Mouse (Mus musculus): ENCODE data around the gene Fbxo22. TPM values are rescaled to one million over a fixed set of nuclear protein-coding genes. Genes with fewer than 3 reads are reported as not detected.
A peak's percentile ranks its signal among the peaks of the same experiment; 100 is the strongest.

The Fbxo22 gene
- polyA plus RNA-seq (2015; fragmentation: Nextera tagmentation; extraction: Ambion mirVana) = 84.3 and 85.2 TPM in 2 replicates

GRCm38 (mm10) chr9:55208790-55209481 is at the start of gene Fbxo22:
Gene Fbxo22 (plus strand): TSS chr9:55208925.
- ATAC-seq (ENCODE audit: low FRiP score) = peak; percentile 99
- under 1% methylated on average over 65 of the region's 65 CpGs for WGBS
- no peaks in the 10 kb centered on the region for H3K27me3 ChIP-seq

DNA sequence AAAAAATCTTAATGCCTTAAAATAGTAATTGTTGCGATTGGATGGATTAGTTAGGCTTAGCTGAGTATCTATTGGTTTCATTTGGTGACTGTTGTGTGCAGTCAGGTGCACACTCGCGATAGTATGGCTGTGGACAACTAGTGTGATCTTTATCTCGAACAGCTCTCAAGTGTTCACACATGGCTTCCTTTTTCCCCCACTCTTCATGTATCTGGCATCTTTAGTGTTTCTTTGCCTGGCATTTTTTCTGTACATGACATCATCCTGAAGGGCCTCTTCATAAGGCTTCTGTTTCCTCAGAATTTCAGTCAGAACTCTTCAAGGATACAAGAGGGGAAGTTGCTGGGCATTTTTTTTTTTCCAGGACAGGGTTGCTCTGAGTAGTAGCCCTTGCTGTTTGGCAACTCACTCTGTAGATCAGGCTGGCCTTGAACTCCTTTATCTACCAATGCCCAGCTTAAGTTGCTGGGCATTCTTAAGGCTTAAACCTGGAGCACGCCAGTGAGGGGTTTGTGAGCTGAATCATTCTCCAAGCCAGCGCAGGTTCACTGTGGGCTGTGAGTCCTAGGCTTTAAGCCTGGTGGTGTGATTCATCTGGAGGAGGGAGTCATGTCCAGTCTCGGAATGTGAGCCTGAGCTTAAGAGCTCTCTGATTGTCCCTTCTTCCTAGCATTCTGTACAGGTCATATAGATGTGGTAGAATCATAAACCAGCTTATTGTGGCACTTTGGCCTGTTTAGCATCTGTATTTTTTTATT is 37.9 kb upstream of the Fbxo22 start:
- no peaks in the 10 kb centered on the region for H3K27me3 ChIP-seq
- H3K9me3 ChIP-seq = no peaks in the 10 kb centered on the region
- H3K4me3 ChIP-seq = no peak overlapping the region
- WGBS = 92% methylated on average over 7 of the region's 7 CpGs
- no peaks in the 10 kb centered on the region for H3K4me1 ChIP-seq (replicated peaks)
- H3K4me2 ChIP-seq = no peak overlapping the region
- H3K36me3 ChIP-seq = peaks cover 16% of the 10 kb centered on the region
- no peak for ATAC-seq (ENCODE audit: low FRiP score)
- H3K27ac ChIP-seq = no peak overlapping the region
- no peak overlapping the region for H3K9ac ChIP-seq

More at GRCm38 (mm10) chr9:55208790-55209481, at the start of gene Fbxo22:
- Histone ChIP-seq H3K9me3 (no peaks in the 10 kb centered on the region), H3K4me3 (peak within 1 kb of the TSS; percentile 85), H3K4me1 (replicated peaks) (peaks cover 31% of the 10 kb centered on the region), H3K4me2 (peak within 1 kb of the TSS; percentile 78), H3K27ac (peak within 1 kb of the TSS; percentile 95), H3K9ac (peak within 1 kb of the TSS; percentile 95), H3K36me3 (peaks cover 17% of the 10 kb centered on the region)

- 97% methylated on average over 1 of the region's 1 CpGs for WGBS
- Histone ChIP-seq H3K27ac (no peak overlapping the region), H3K9me3 (no peaks in the 10 kb centered on the region), H3K36me3 (peaks cover 6% of the 10 kb centered on the region), H3K4me1 (replicated peaks) (no peaks in the 10 kb centered on the region), H3K4me2 (no peak overlapping the region), H3K4me3 (no peak overlapping the region), H3K27me3 (no peaks in the 10 kb centered on the region), H3K9ac (no peak overlapping the region)
- ATAC-seq (ENCODE audit: low FRiP score) = no peak
Observed at GRCm38 (mm10) chr9:55172195-55172685, 36.5 kb upstream of the Fbxo22 start.

- no peak overlapping the region for H3K27ac ChIP-seq
- peaks cover 1% of the 10 kb centered on the region for H3K36me3 ChIP-seq
- no peak overlapping the region for H3K9ac ChIP-seq
- H3K9me3 ChIP-seq = no peaks in the 10 kb centered on the region
- no peak overlapping the region for H3K4me3 ChIP-seq
- 81% methylated on average over 2 of the region's 2 CpGs for WGBS
- no peak for ATAC-seq (ENCODE audit: low FRiP score)
- 0 out of 2 replicates have a peak, but pooled peaks cover 3% of the 10 kb centered on the region for H3K4me1 ChIP-seq (replicated peaks)
- no peaks in the 10 kb centered on the region for H3K27me3 ChIP-seq
- no peak overlapping the region for H3K4me2 ChIP-seq
Observed at GRCm38 (mm10) chr9:55174235-55174634, 34.5 kb upstream of the Fbxo22 start.

GRCm38 (mm10) chr9:55195876-55196275 is 12.8 kb upstream of the Fbxo22 start:
- no peak overlapping the region for H3K4me3 ChIP-seq
- no peaks in the 10 kb centered on the region for H3K4me1 ChIP-seq (replicated peaks)
- no peaks in the 10 kb centered on the region for H3K27me3 ChIP-seq
- H3K36me3 ChIP-seq = peaks cover 29% of the 10 kb centered on the region
- no peaks in the 10 kb centered on the region for H3K9me3 ChIP-seq
- no peak for ATAC-seq (ENCODE audit: low FRiP score)
- no peak overlapping the region for H3K4me2 ChIP-seq
- whole genome bisulfite sequencing = 97% methylated on average over 3 of the region's 3 CpGs
- H3K27ac ChIP-seq = no peak overlapping the region
- no peak overlapping the region for H3K9ac ChIP-seq

GRCm38 (mm10) chr9:55198260-55198659 is 10.5 kb upstream of the Fbxo22 start:
- Histone ChIP-seq H3K27me3 (no peaks in the 10 kb centered on the region), H3K4me1 (replicated peaks) (no peaks in the 10 kb centered on the region), H3K9ac (no peak overlapping the region), H3K4me2 (no peak overlapping the region), H3K36me3 (peaks cover 25% of the 10 kb centered on the region), H3K27ac (no peak overlapping the region), H3K9me3 (no peaks in the 10 kb centered on the region), H3K4me3 (no peak overlapping the region)
- no peak for ATAC-seq (ENCODE audit: low FRiP score)
- 98% methylated on average over 1 of the region's 1 CpGs for WGBS

DNA sequence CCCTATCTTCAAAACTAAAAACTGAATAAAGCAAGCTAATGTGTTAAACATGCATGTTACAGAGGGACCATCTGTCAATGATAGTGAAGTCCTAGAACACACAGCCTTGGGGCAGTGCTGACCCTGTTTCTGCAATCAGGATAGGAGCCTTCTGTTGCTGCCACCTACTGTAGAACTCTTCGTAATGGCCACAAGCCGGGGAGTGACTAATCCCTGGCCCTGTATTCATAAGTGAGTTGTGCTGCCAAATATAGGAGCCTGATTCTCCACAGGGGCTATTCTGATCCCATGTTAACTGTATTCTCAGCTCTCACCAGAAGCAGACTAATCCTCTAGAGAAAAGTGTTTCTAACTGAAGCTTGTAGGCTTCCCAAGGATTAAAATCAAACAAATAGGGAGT is 9.4 kb upstream of the Fbxo22 start:
- no peak for ATAC-seq (ENCODE audit: low FRiP score)
- no peak overlapping the region for H3K27ac ChIP-seq
- H3K36me3 ChIP-seq = peaks cover 26% of the 10 kb centered on the region
- no peaks in the 10 kb centered on the region for H3K4me1 ChIP-seq (replicated peaks)
- H3K4me3 ChIP-seq = no peak overlapping the region
- H3K4me2 ChIP-seq = no peak overlapping the region
- WGBS = 75% methylated on average over 2 of the region's 2 CpGs
- H3K9me3 ChIP-seq = no peaks in the 10 kb centered on the region
- H3K9ac ChIP-seq = no peak overlapping the region
- no peaks in the 10 kb centered on the region for H3K27me3 ChIP-seq

DNA sequence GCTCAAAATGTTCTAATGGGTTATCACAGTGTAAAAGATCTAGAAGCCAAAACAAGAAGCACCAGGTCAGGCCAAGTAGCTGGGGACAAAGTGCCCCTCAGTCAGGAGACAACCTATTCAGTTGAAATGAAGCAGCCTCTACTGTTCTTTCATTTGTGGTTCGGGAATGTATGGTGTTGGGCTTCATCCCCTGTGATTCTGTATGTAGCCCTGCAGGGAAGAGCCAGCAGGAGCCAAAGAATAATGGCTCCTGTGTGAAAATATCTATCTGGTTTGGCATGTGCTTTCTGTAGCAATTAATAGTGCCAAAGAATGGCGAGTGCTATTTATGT is 301 bp upstream of the Fbxo22 start:
- H3K9me3 ChIP-seq = no peaks in the 10 kb centered on the region
- 0% methylated on average over 2 of the region's 2 CpGs for WGBS
- peak; percentile 67 for ATAC-seq (ENCODE audit: low FRiP score)
- H3K4me3 ChIP-seq = peak overlapping the region; percentile 85
- H3K4me1 ChIP-seq (replicated peaks) = peaks cover 31% of the 10 kb centered on the region
- H3K27ac ChIP-seq = peak overlapping the region; percentile 95
- H3K36me3 ChIP-seq = peaks cover 15% of the 10 kb centered on the region
- H3K27me3 ChIP-seq = no peaks in the 10 kb centered on the region
- peak overlapping the region; percentile 95 for H3K9ac ChIP-seq
- H3K4me2 ChIP-seq = peak overlapping the region; percentile 78

- H3K9me3 ChIP-seq = no peaks in the 10 kb centered on the region
- no peak overlapping the region for H3K27ac ChIP-seq
- H3K4me1 ChIP-seq (replicated peaks) = peaks cover 31% of the 10 kb centered on the region
- H3K27me3 ChIP-seq = no peaks in the 10 kb centered on the region
- no peak for ATAC-seq (ENCODE audit: low FRiP score)
- no peak overlapping the region for H3K4me3 ChIP-seq
- 0 out of 2 replicates have a peak overlapping the region, but pooled peaks have one; percentile 6 for H3K4me2 ChIP-seq
- peaks cover 34% of the 10 kb centered on the region for H3K36me3 ChIP-seq
- 92% methylated on average over 4 of the region's 4 CpGs for WGBS
- 0 out of 2 replicates have a peak overlapping the region, but pooled peaks have one; percentile 5 for H3K9ac ChIP-seq
Observed at GRCm38 (mm10) chr9:55211611-55212010, 2.9 kb downstream of the Fbxo22 start.

GRCm38 (mm10) chr9:55213396-55213795 is 4.7 kb downstream of the Fbxo22 start:
- no peaks in the 10 kb centered on the region for H3K9me3 ChIP-seq
- H3K4me2 ChIP-seq = no peak overlapping the region
- peaks cover 52% of the 10 kb centered on the region for H3K36me3 ChIP-seq
- H3K4me1 ChIP-seq (replicated peaks) = peaks cover 25% of the 10 kb centered on the region
- H3K4me3 ChIP-seq = no peak overlapping the region
- no peak overlapping the region for H3K9ac ChIP-seq
- H3K27ac ChIP-seq = no peak overlapping the region
- WGBS = 100% methylated on average over 1 of the region's 1 CpGs
- no peak for ATAC-seq (ENCODE audit: low FRiP score)
- H3K27me3 ChIP-seq = no peaks in the 10 kb centered on the region

DNA sequence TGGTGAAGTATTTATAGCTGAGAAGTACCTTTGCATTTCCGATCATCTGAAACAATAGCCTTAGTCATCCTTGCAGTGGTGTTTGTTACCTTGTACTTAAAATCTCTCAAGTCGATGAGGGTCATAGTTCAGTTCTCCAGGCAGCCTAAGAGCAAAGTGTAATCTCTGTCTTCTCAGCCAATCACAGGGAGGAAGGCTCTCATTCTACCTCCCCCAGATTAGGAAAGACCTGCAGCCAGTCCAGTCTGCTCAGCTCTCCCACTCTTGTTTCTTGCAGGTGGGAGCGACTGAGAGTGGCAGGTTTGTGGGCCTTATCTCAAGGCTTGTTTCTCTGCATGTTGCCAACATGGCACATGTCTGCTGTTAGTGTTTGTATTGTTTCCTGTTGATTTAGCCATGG is 6.3 kb downstream of the Fbxo22 start:
- ATAC-seq (ENCODE audit: low FRiP score) = no peak
- Histone ChIP-seq H3K9ac (no peak overlapping the region), H3K27ac (no peak overlapping the region), H3K36me3 (peaks cover 67% of the 10 kb centered on the region), H3K4me1 (replicated peaks) (peaks cover 16% of the 10 kb centered on the region), H3K4me2 (no peak overlapping the region), H3K4me3 (no peak overlapping the region), H3K27me3 (no peaks in the 10 kb centered on the region), H3K9me3 (no peaks in the 10 kb centered on the region)
- 94% methylated on average over 3 of the region's 3 CpGs for WGBS

DNA sequence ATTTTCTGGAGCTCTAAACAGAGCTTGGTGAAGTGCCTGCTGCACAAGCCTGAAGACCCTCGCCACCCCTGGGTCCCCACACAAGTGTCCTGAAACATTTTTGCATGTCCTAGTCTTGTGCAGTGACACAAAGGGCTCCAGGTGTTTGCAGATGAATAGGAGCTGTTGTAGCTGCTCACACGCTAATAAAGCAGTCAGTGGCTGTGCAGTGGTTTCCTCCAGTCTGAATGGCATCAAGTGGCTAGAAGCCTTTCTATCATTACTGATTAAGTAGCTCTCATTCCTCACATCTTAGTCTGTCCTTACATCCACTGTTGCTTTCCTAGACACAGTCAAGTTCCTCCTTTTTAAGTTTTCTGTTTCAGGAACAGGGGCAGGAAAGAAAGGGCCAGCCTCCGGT is 6.9 kb downstream of the Fbxo22 start:
- H3K36me3 ChIP-seq = peaks cover 73% of the 10 kb centered on the region
- peaks cover 11% of the 10 kb centered on the region for H3K4me1 ChIP-seq (replicated peaks)
- no peak overlapping the region for H3K4me3 ChIP-seq
- 78% methylated on average over 3 of the region's 3 CpGs for WGBS
- no peak overlapping the region for H3K9ac ChIP-seq
- no peak overlapping the region for H3K27ac ChIP-seq
- H3K4me2 ChIP-seq = no peak overlapping the region
- H3K27me3 ChIP-seq = no peaks in the 10 kb centered on the region
- ATAC-seq (ENCODE audit: low FRiP score) = no peak
- H3K9me3 ChIP-seq = no peaks in the 10 kb centered on the region

Measured in hindbrain, embryonic 13.5 days (tissue).